Mouse (Mus musculus): ENCODE results near the gene Sc5d. TPM values are rescaled to one million over a fixed set of nuclear protein-coding genes. Genes with fewer than 3 reads are reported as not detected.

Gene Sc5d
- 60.9 and 64.8 TPM in 2 replicates for polyA plus RNA-seq (2016; fragmentation: Nextera tagmentation; extraction: Ambion mirVana)

GRCm38 (mm10) chr9:42264145-42264544, at the start of gene Sc5d:
TSS of gene Sc5d (minus strand) at chr9:42264256.
- H3K4me3 ChIP-seq: peak within 1 kb of the TSS; percentile 80
- peaks cover 7% of the 10 kb centered on the region for H3K36me3 ChIP-seq
- no peaks in the 10 kb centered on the region for H3K27me3 ChIP-seq (replicated peaks)
- peak within 1 kb of the TSS; percentile 91 for H3K9ac ChIP-seq
- no peaks in the 10 kb centered on the region for H3K9me3 ChIP-seq (replicated peaks)
- H3K4me1 ChIP-seq: peaks cover 39% of the 10 kb centered on the region
- ATAC-seq: peak; percentile 98
- peak within 1 kb of the TSS; percentile 75 for H3K27ac ChIP-seq
- under 1% methylated on average over 49 of the region's 49 CpGs for WGBS (ENCODE audit: insufficient replicate concordance)
- H3K4me2 ChIP-seq: peak within 1 kb of the TSS; percentile 95

GRCm38 (mm10) chr9:42311311-42311710, 47.3 kb upstream of the Sc5d start:
- Histone ChIP-seq H3K9me3 (replicated peaks) (no peaks in the 10 kb centered on the region), H3K9ac (no peak overlapping the region), H3K4me1 (no peaks in the 10 kb centered on the region), H3K27ac (no peak overlapping the region), H3K4me3 (no peak overlapping the region), H3K27me3 (replicated peaks) (no peaks in the 10 kb centered on the region), H3K36me3 (no peaks in the 10 kb centered on the region), H3K4me2 (no peak overlapping the region)
- 64% methylated on average over 3 of the region's 3 CpGs for WGBS (ENCODE audit: insufficient replicate concordance)
- no peak for ATAC-seq

GRCm38 (mm10) chr9:42303894-42304293, 39.8 kb upstream of the Sc5d start:
- Histone ChIP-seq H3K27ac (no peak overlapping the region), H3K27me3 (replicated peaks) (no peaks in the 10 kb centered on the region), H3K36me3 (no peaks in the 10 kb centered on the region), H3K4me3 (no peak overlapping the region), H3K4me2 (no peak overlapping the region), H3K9me3 (replicated peaks) (no peaks in the 10 kb centered on the region), H3K9ac (no peak overlapping the region), H3K4me1 (no peaks in the 10 kb centered on the region)
- WGBS (ENCODE audit: insufficient replicate concordance): 77% methylated on average over 4 of the region's 4 CpGs
- no peak for ATAC-seq

- H3K9ac ChIP-seq: no peak overlapping the region
- ATAC-seq: no peak
These were observed 37.1 kb upstream of the Sc5d start for GRCm38 (mm10) chr9:42301082-42301633.

GRCm38 (mm10) chr9:42296297-42296922, 32.4 kb upstream of the Sc5d start:
- Histone ChIP-seq H3K4me2 (no peak overlapping the region), H3K4me1 (no peaks in the 10 kb centered on the region), H3K27me3 (replicated peaks) (no peaks in the 10 kb centered on the region), H3K27ac (no peak overlapping the region), H3K9me3 (replicated peaks) (no peaks in the 10 kb centered on the region), H3K9ac (no peak overlapping the region), H3K36me3 (no peaks in the 10 kb centered on the region), H3K4me3 (no peak overlapping the region)
- 74% methylated on average over 10 of the region's 10 CpGs for WGBS (ENCODE audit: insufficient replicate concordance)
- no peak for ATAC-seq

More at GRCm38 (mm10) chr9:42301082-42301633, 37.1 kb upstream of the Sc5d start:
- H3K4me2 ChIP-seq: no peak overlapping the region
- no peaks in the 10 kb centered on the region for H3K9me3 ChIP-seq (replicated peaks)
- no peaks in the 10 kb centered on the region for H3K27me3 ChIP-seq (replicated peaks)
- H3K27ac ChIP-seq: no peak overlapping the region
- H3K4me3 ChIP-seq: no peak overlapping the region
- H3K4me1 ChIP-seq: no peaks in the 10 kb centered on the region
- no peaks in the 10 kb centered on the region for H3K36me3 ChIP-seq
- 71% methylated on average over 6 of the region's 6 CpGs for WGBS (ENCODE audit: insufficient replicate concordance)

- no peak overlapping the region for H3K4me2 ChIP-seq
- WGBS (ENCODE audit: insufficient replicate concordance): 56% methylated on average over 2 of the region's 2 CpGs
- no peaks in the 10 kb centered on the region for H3K4me1 ChIP-seq
These were observed 30.1 kb upstream of the Sc5d start for GRCm38 (mm10) chr9:42294131-42294530.

GRCm38 (mm10) chr9:42293596-42293995, 29.5 kb upstream of the Sc5d start:
- 65% methylated on average over 3 of the region's 3 CpGs for WGBS (ENCODE audit: insufficient replicate concordance)
- Histone ChIP-seq H3K27ac (no peak overlapping the region), H3K36me3 (no peaks in the 10 kb centered on the region), H3K27me3 (replicated peaks) (no peaks in the 10 kb centered on the region), H3K4me2 (no peak overlapping the region), H3K4me3 (no peak overlapping the region), H3K9ac (no peak overlapping the region), H3K9me3 (replicated peaks) (no peaks in the 10 kb centered on the region), H3K4me1 (no peaks in the 10 kb centered on the region)
- ATAC-seq: no peak

More at GRCm38 (mm10) chr9:42294131-42294530, 30.1 kb upstream of the Sc5d start:
- no peaks in the 10 kb centered on the region for H3K36me3 ChIP-seq
- no peak overlapping the region for H3K9ac ChIP-seq
- H3K9me3 ChIP-seq (replicated peaks): no peaks in the 10 kb centered on the region
- ATAC-seq: no peak
- H3K27ac ChIP-seq: no peak overlapping the region
- H3K27me3 ChIP-seq (replicated peaks): no peaks in the 10 kb centered on the region
- H3K4me3 ChIP-seq: no peak overlapping the region

- Histone ChIP-seq H3K27me3 (replicated peaks) (no peaks in the 10 kb centered on the region), H3K4me2 (no peak overlapping the region), H3K9ac (no peak overlapping the region), H3K9me3 (replicated peaks) (no peaks in the 10 kb centered on the region), H3K4me1 (no peaks in the 10 kb centered on the region), H3K4me3 (no peak overlapping the region), H3K36me3 (no peaks in the 10 kb centered on the region), H3K27ac (no peak overlapping the region)
- no peak for ATAC-seq
- WGBS (ENCODE audit: insufficient replicate concordance): 54% methylated on average over 7 of the region's 7 CpGs
These were observed 29.0 kb upstream of the Sc5d start for GRCm38 (mm10) chr9:42293051-42293450.

GRCm38 (mm10) chr9:42279676-42280075, 15.6 kb upstream of the Sc5d start:
- 35% methylated on average over 4 of the region's 4 CpGs for WGBS (ENCODE audit: insufficient replicate concordance)
- Histone ChIP-seq H3K27me3 (replicated peaks) (no peaks in the 10 kb centered on the region), H3K9me3 (replicated peaks) (no peaks in the 10 kb centered on the region), H3K4me2 (no peak overlapping the region), H3K4me1 (0 out of 2 replicates have a peak, but pooled peaks cover 5% of the 10 kb centered on the region), H3K27ac (no peak overlapping the region), H3K36me3 (no peaks in the 10 kb centered on the region), H3K4me3 (no peak overlapping the region), H3K9ac (no peak overlapping the region)
- no peak for ATAC-seq

GRCm38 (mm10) chr9:42278046-42278445, 14.0 kb upstream of the Sc5d start:
- WGBS (ENCODE audit: insufficient replicate concordance): 58% methylated on average over 3 of the region's 3 CpGs
- no peaks in the 10 kb centered on the region for H3K9me3 ChIP-seq (replicated peaks)
- no peak overlapping the region for H3K4me3 ChIP-seq
- no peak overlapping the region for H3K9ac ChIP-seq
- no peak overlapping the region for H3K27ac ChIP-seq
- 0 out of 2 replicates have a peak, but pooled peaks cover 5% of the 10 kb centered on the region for H3K4me1 ChIP-seq
- H3K36me3 ChIP-seq: no peaks in the 10 kb centered on the region
- no peak for ATAC-seq
- no peak overlapping the region for H3K4me2 ChIP-seq
- no peaks in the 10 kb centered on the region for H3K27me3 ChIP-seq (replicated peaks)

GRCm38 (mm10) chr9:42277606-42278005, 13.6 kb upstream of the Sc5d start:
- 73% methylated on average over 1 of the region's 1 CpGs for WGBS (ENCODE audit: insufficient replicate concordance)
- Histone ChIP-seq H3K9me3 (replicated peaks) (no peaks in the 10 kb centered on the region), H3K9ac (no peak overlapping the region), H3K4me2 (no peak overlapping the region), H3K27ac (no peak overlapping the region), H3K4me3 (no peak overlapping the region), H3K4me1 (0 out of 2 replicates have a peak, but pooled peaks cover 5% of the 10 kb centered on the region), H3K27me3 (replicated peaks) (no peaks in the 10 kb centered on the region), H3K36me3 (no peaks in the 10 kb centered on the region)
- no peak for ATAC-seq

GRCm38 (mm10) chr9:42277162-42277561, 13.1 kb upstream of the Sc5d start:
- H3K9me3 ChIP-seq (replicated peaks): no peaks in the 10 kb centered on the region
- no peak overlapping the region for H3K4me2 ChIP-seq
- H3K4me3 ChIP-seq: no peak overlapping the region
- no peak for ATAC-seq
- H3K9ac ChIP-seq: no peak overlapping the region
- H3K27ac ChIP-seq: no peak overlapping the region
- no peaks in the 10 kb centered on the region for H3K36me3 ChIP-seq
- H3K27me3 ChIP-seq (replicated peaks): no peaks in the 10 kb centered on the region
- 0 out of 2 replicates have a peak, but pooled peaks cover 5% of the 10 kb centered on the region for H3K4me1 ChIP-seq
